Mouse (Mus musculus): ENCODE data around the gene Tmprss9. TPM values are rescaled to one million over a fixed set of nuclear protein-coding genes. Genes with fewer than 3 reads are reported as not detected.

Gene Tmprss9
- polyA plus RNA-seq, 1 experiment: 0.08 TPM

GRCm38 (mm10) chr10:80843087-80843930, 28.3 kb upstream of the Tmprss9 start:
- Histone ChIP-seq H3K27me3 (replicated peaks) (peaks cover 83% of the 10 kb centered on the region), H3K36me3 (replicated peaks; ENCODE audit: low read length) (no peaks in the 10 kb centered on the region), H3K4me1 (peaks cover 28% of the 10 kb centered on the region), H3K4me3 (replicated peaks) (peak overlapping the region; percentile 82), H3K9me3 (no peaks in the 10 kb centered on the region)
- no peak for TF ChIP-seq GATA1 (IDR thresholded peaks at IDR 0.05; ENCODE audit: borderline replicate concordance, low read length)
- TF ChIP-seq FLI1 (IDR thresholded peaks at IDR 0.05; ENCODE audit: low read length): no peak

GRCm38 (mm10) chr10:80843931-80844547, 27.6 kb upstream of the Tmprss9 start, which contains the start of gene Lingo3:
Gene Lingo3 (minus strand): TSS chr10:80844039.
- H3K4me3 ChIP-seq (replicated peaks): peak within 1 kb of the TSS; percentile 82
- H3K36me3 ChIP-seq (replicated peaks; ENCODE audit: low read length): no peaks in the 10 kb centered on the region
- H3K27me3 ChIP-seq (replicated peaks): peaks cover 78% of the 10 kb centered on the region
- no peaks in the 10 kb centered on the region for H3K9me3 ChIP-seq
- peaks cover 31% of the 10 kb centered on the region for H3K4me1 ChIP-seq
- no peak for TF ChIP-seq FLI1 (IDR thresholded peaks at IDR 0.05; ENCODE audit: low read length)
- no peak for TF ChIP-seq GATA1 (IDR thresholded peaks at IDR 0.05; ENCODE audit: borderline replicate concordance, low read length)

GRCm38 (mm10) chr10:80845055-80845693, 26.5 kb upstream of the Tmprss9 start:
- Histone ChIP-seq H3K4me3 (replicated peaks) (no peak overlapping the region), H3K9me3 (no peaks in the 10 kb centered on the region), H3K27me3 (replicated peaks) (peaks cover 71% of the 10 kb centered on the region), H3K36me3 (replicated peaks; ENCODE audit: low read length) (peaks cover 3% of the 10 kb centered on the region), H3K4me1 (peaks cover 31% of the 10 kb centered on the region)
- TF ChIP-seq FLI1 (IDR thresholded peaks at IDR 0.05; ENCODE audit: low read length) (no peak), GATA1 (IDR thresholded peaks at IDR 0.05; ENCODE audit: borderline replicate concordance, low read length) (no peak)

GRCm38 (mm10) chr10:80845732-80846131, 25.9 kb upstream of the Tmprss9 start:
- no peak overlapping the region for H3K4me3 ChIP-seq (replicated peaks)
- H3K4me1 ChIP-seq: peaks cover 30% of the 10 kb centered on the region
- no peak for TF ChIP-seq GATA1 (IDR thresholded peaks at IDR 0.05; ENCODE audit: borderline replicate concordance, low read length)
- no peak for TF ChIP-seq FLI1 (IDR thresholded peaks at IDR 0.05; ENCODE audit: low read length)
- peaks cover 8% of the 10 kb centered on the region for H3K36me3 ChIP-seq (replicated peaks; ENCODE audit: low read length)
- no peaks in the 10 kb centered on the region for H3K9me3 ChIP-seq
- peaks cover 66% of the 10 kb centered on the region for H3K27me3 ChIP-seq (replicated peaks)

GRCm38 (mm10) chr10:80848571-80848970, 23.1 kb upstream of the Tmprss9 start:
- TF ChIP-seq GATA1 (IDR thresholded peaks at IDR 0.05; ENCODE audit: borderline replicate concordance, low read length) (no peak), FLI1 (IDR thresholded peaks at IDR 0.05; ENCODE audit: low read length) (no peak)
- Histone ChIP-seq H3K9me3 (no peaks in the 10 kb centered on the region), H3K4me3 (replicated peaks) (peak overlapping the region; percentile 71), H3K27me3 (replicated peaks) (peaks cover 37% of the 10 kb centered on the region), H3K36me3 (replicated peaks; ENCODE audit: low read length) (peaks cover 34% of the 10 kb centered on the region), H3K4me1 (peaks cover 38% of the 10 kb centered on the region)

GRCm38 (mm10) chr10:80854913-80855748, 16.5 kb upstream of the Tmprss9 start, which contains the start of the genes Lsm7 and Sppl2b:
Gene Lsm7 (minus strand): TSS chr10:80855209.
Gene Sppl2b (plus strand): TSS chr10:80855275.
- TF ChIP-seq FLI1 (IDR thresholded peaks at IDR 0.05; ENCODE audit: low read length) (no peak), GATA1 (IDR thresholded peaks at IDR 0.05; ENCODE audit: borderline replicate concordance, low read length) (no peak)
- H3K36me3 ChIP-seq (replicated peaks; ENCODE audit: low read length): peaks cover 44% of the 10 kb centered on the region
- H3K4me1 ChIP-seq: peaks cover 68% of the 10 kb centered on the region
- no peaks in the 10 kb centered on the region for H3K9me3 ChIP-seq
- no peaks in the 10 kb centered on the region for H3K27me3 ChIP-seq (replicated peaks)
- H3K4me3 ChIP-seq (replicated peaks): peak within 1 kb of the TSS; percentile 100

- Histone ChIP-seq H3K4me3 (replicated peaks) (peak overlapping the region; percentile 100), H3K36me3 (replicated peaks; ENCODE audit: low read length) (peaks cover 41% of the 10 kb centered on the region), H3K4me1 (peaks cover 69% of the 10 kb centered on the region), H3K27me3 (replicated peaks) (no peaks in the 10 kb centered on the region), H3K9me3 (no peaks in the 10 kb centered on the region)
- TF ChIP-seq GATA1 (IDR thresholded peaks at IDR 0.05; ENCODE audit: borderline replicate concordance, low read length) (no peak), FLI1 (IDR thresholded peaks at IDR 0.05; ENCODE audit: low read length) (no peak)
Observed at GRCm38 (mm10) chr10:80855749-80856073, 15.9 kb upstream of the Tmprss9 start.

- H3K4me1 ChIP-seq: peaks cover 75% of the 10 kb centered on the region
- H3K27me3 ChIP-seq (replicated peaks): no peaks in the 10 kb centered on the region
- no peaks in the 10 kb centered on the region for H3K9me3 ChIP-seq
- TF ChIP-seq FLI1 (IDR thresholded peaks at IDR 0.05; ENCODE audit: low read length) (no peak), GATA1 (IDR thresholded peaks at IDR 0.05; ENCODE audit: borderline replicate concordance, low read length) (no peak)
- peak overlapping the region; percentile 100 for H3K4me3 ChIP-seq (replicated peaks)
- H3K36me3 ChIP-seq (replicated peaks; ENCODE audit: low read length): peaks cover 42% of the 10 kb centered on the region
Observed at GRCm38 (mm10) chr10:80856267-80856666, 15.4 kb upstream of the Tmprss9 start.

- Histone ChIP-seq H3K9me3 (no peaks in the 10 kb centered on the region), H3K27me3 (replicated peaks) (no peaks in the 10 kb centered on the region), H3K4me3 (replicated peaks) (peak overlapping the region; percentile 47), H3K36me3 (replicated peaks; ENCODE audit: low read length) (peaks cover 42% of the 10 kb centered on the region), H3K4me1 (peaks cover 74% of the 10 kb centered on the region)
- no peak for TF ChIP-seq GATA1 (IDR thresholded peaks at IDR 0.05; ENCODE audit: borderline replicate concordance, low read length)
- TF ChIP-seq FLI1 (IDR thresholded peaks at IDR 0.05; ENCODE audit: low read length): no peak
Observed at GRCm38 (mm10) chr10:80856908-80857307, 14.7 kb upstream of the Tmprss9 start.

Data from megakaryocyte, embryonic 14.5 days (primary cell).